Mouse (Mus musculus) olfactory bulb, adult 2 months (tissue): ENCODE data around the gene Trmt112. TPM values are rescaled to one million over a fixed set of nuclear protein-coding genes. Genes with fewer than 3 reads are reported as not detected.
A peak's percentile ranks its signal among the peaks of the same experiment; 100 is the strongest.

Experiments
- H3K27ac ChIP-seq: fragments of 200-500 bp; 2 replicates; pipeline ENCODE4 v1.5.1; 2012; ENCODE audit warnings: low read depth, low read length; ENCODE audit not compliant: insufficient read depth
- H3K4me1 ChIP-seq: fragments of 200-500 bp; 2 replicates; pipeline ENCODE4 v1.6.1; 2012; ENCODE audit warnings: low read length; ENCODE audit not compliant: control insufficient read depth, insufficient read depth
- H3K4me3 ChIP-seq: fragments of 200-500 bp; 2 replicates; pipeline ENCODE4 v1.5.1; 2012; ENCODE audit warnings: mild to moderate bottlenecking, low read depth, low read length, moderate library complexity; ENCODE audit not compliant: insufficient read depth
- CTCF ChIP-seq: fragments of 200-500 bp; IDR thresholded peaks from 2 replicates; pipeline ENCODE4 v1.5.1; 2012; ENCODE audit warnings: low read depth, mild to moderate bottlenecking, low read length, moderate library complexity; ENCODE audit not compliant: insufficient read depth
- POLR2A ChIP-seq: fragments of 200-500 bp; IDR thresholded peaks from 2 replicates; pipeline ENCODE4 v1.6.1; 2012; ENCODE audit warnings: mild to moderate bottlenecking, low read depth, low read length, moderate library complexity; ENCODE audit not compliant: insufficient read depth
- WGBS: fragments of 180-500 bp; shearing (Covaris S2); methylation state at CpG from one replicate; pipeline ENCODE4 v1.1.7; 2018; 5-methylcytosine and 5-hydroxymethylcytosine counted together
- polyA plus RNA-seq: library from polyadenylated mRNA; stranded (reverse); fragments of >200 nt; gene quantifications from 2 replicates; pipeline ENCODE4 v1.2.4, GENCODE M21; 2012; ENCODE audit warnings: low replicate concordance; ENCODE audit not compliant: missing spikeins, insufficient read depth, insufficient read length

Gene Trmt112
- polyA plus RNA-seq = not detected in 2 replicates

GRCm38 (mm10) chr19:6909507-6910289 lies at the start of gene Trmt112, which contains the start of gene Prdx5:
Gene Trmt112 (plus strand): TSS chr19:6909698.
Gene Prdx5 (minus strand): TSS chr19:6910106.
- Histone ChIP-seq H3K4me1 (peaks cover 35% of the 10 kb centered on the region), H3K4me3 (peak within 1 kb of the TSS; percentile 60), H3K27ac (peak within 1 kb of the TSS; percentile 89)
- under 1% methylated on average over 65 of the region's 65 CpGs for WGBS
- TF ChIP-seq POLR2A (peak; percentile 80), CTCF (no peak)

- 92% methylated on average over 3 of the region's 3 CpGs for WGBS
- H3K27ac ChIP-seq = no peak overlapping the region
- TF ChIP-seq POLR2A (no peak), CTCF (no peak)
These were observed 49.5 kb upstream of the Trmt112 start for GRCm38 (mm10) chr19:6859971-6860370.

GRCm38 (mm10) chr19:6860706-6861105 lies 48.8 kb upstream of the Trmt112 start:
- Histone ChIP-seq H3K27ac (no peak overlapping the region), H3K4me3 (no peak overlapping the region), H3K4me1 (peaks cover 4% of the 10 kb centered on the region)
- no peak for TF ChIP-seq POLR2A
- TF ChIP-seq CTCF = no peak
- WGBS = 85% methylated on average over 6 of the region's 6 CpGs

More at GRCm38 (mm10) chr19:6859971-6860370, 49.5 kb upstream of the Trmt112 start:
- no peak overlapping the region for H3K4me3 ChIP-seq
- H3K4me1 ChIP-seq = peaks cover 11% of the 10 kb centered on the region

- H3K27ac ChIP-seq = no peak overlapping the region
- no peak for TF ChIP-seq CTCF
- no peak for TF ChIP-seq POLR2A
- 96% methylated on average over 4 of the region's 4 CpGs for WGBS
- H3K4me1 ChIP-seq = no peaks in the 10 kb centered on the region
- H3K4me3 ChIP-seq = no peak overlapping the region
These were observed 48.0 kb upstream of the Trmt112 start for GRCm38 (mm10) chr19:6861451-6861850.

- Histone ChIP-seq H3K27ac (no peak overlapping the region), H3K4me1 (no peaks in the 10 kb centered on the region), H3K4me3 (no peak overlapping the region; the same call in 1 of the 2 replicates)
- WGBS = 12% methylated on average over 5 of the region's 5 CpGs
- TF ChIP-seq POLR2A (no peak), CTCF (no peak)
These were observed 40.1 kb upstream of the Trmt112 start for GRCm38 (mm10) chr19:6869355-6869754.

- TF ChIP-seq CTCF (no peak), POLR2A (no peak)
- H3K4me3 ChIP-seq = no peak overlapping the region
- H3K27ac ChIP-seq = no peak overlapping the region
- 68% methylated on average over 5 of the region's 5 CpGs for WGBS
- no peaks in the 10 kb centered on the region for H3K4me1 ChIP-seq
These were observed 37.8 kb upstream of the Trmt112 start for GRCm38 (mm10) chr19:6871574-6872271.

GRCm38 (mm10) chr19:6872701-6873100 lies 36.8 kb upstream of the Trmt112 start:
- H3K4me3 ChIP-seq = no peak overlapping the region
- 71% methylated on average over 3 of the region's 3 CpGs for WGBS
- TF ChIP-seq CTCF (no peak), POLR2A (no peak)
- no peaks in the 10 kb centered on the region for H3K4me1 ChIP-seq
- no peak overlapping the region for H3K27ac ChIP-seq

GRCm38 (mm10) chr19:6874257-6874656 lies 35.2 kb upstream of the Trmt112 start:
- Histone ChIP-seq H3K4me3 (no peak overlapping the region), H3K4me1 (no peaks in the 10 kb centered on the region), H3K27ac (no peak overlapping the region)
- TF ChIP-seq POLR2A = no peak
- no peak for TF ChIP-seq CTCF
- WGBS = 83% methylated on average over 1 of the region's 1 CpGs

- no peak for TF ChIP-seq POLR2A
- no peak for TF ChIP-seq CTCF
- 84% methylated on average over 6 of the region's 6 CpGs for WGBS
- no peak overlapping the region for H3K27ac ChIP-seq
- H3K4me3 ChIP-seq = no peak overlapping the region
- no peaks in the 10 kb centered on the region for H3K4me1 ChIP-seq
These were observed 33.7 kb upstream of the Trmt112 start for GRCm38 (mm10) chr19:6875834-6876233.
